Mouse (Mus musculus): ENCODE measurements around the gene Gas7. TPM values are rescaled to one million over a fixed set of nuclear protein-coding genes. Genes with fewer than 3 reads are reported as not detected.

Gene Gas7
- total and polyA plus RNA-seq, 2 experiments from 2014 or later, result 4.8 to 23.2 TPM

- Histone ChIP-seq H3K4me2 (ENCODE audit: low read depth, low read length) (no peak overlapping the region), H3K27me3 (ENCODE audit: control insufficient read depth, insufficient read depth, low read length) (no peaks in the 10 kb centered on the region), H3K27ac (ENCODE audit: low read depth) (no peak overlapping the region), H3K9ac (replicated peaks; ENCODE audit: low read depth, low read length) (no peak overlapping the region), H3K4me1 (ENCODE audit: control insufficient read depth, insufficient read depth) (no peaks in the 10 kb centered on the region), H3K36me3 (replicated peaks; ENCODE audit: control insufficient read depth, insufficient read depth, low read length) (no peaks in the 10 kb centered on the region), H3K4me3 (ENCODE audit: low read depth, low read length) (no peak overlapping the region), H3K9me3 (replicated peaks; ENCODE audit: control insufficient read depth, low read length) (no peaks in the 10 kb centered on the region)
- no peak for DNase-seq (ENCODE audit: low spot score)
- ATAC-seq (ENCODE audit: insufficient read depth, low read depth), result no peak
- WGBS, result 72% methylated on average over 12 of the region's 12 CpGs
- TF ChIP-seq EP300 (IDR thresholded peaks at IDR 0.05; ENCODE audit: low read depth) (no peak), CTCF (IDR thresholded peaks at IDR 0.05; ENCODE audit: low read depth) (no peak)
Observed at GRCm38 (mm10) chr11:67488156-67488555, 32.9 kb downstream of the Gas7 start.

GRCm38 (mm10) chr11:67489647-67490175, 34.5 kb downstream of the Gas7 start:
- ATAC-seq (ENCODE audit: insufficient read depth, low read depth), result no peak
- TF ChIP-seq CTCF (IDR thresholded peaks at IDR 0.05; ENCODE audit: low read depth) (no peak), EP300 (IDR thresholded peaks at IDR 0.05; ENCODE audit: low read depth) (no peak)

GRCm38 (mm10) chr11:67496796-67497195, 41.6 kb downstream of the Gas7 start:
- Histone ChIP-seq H3K4me1 (ENCODE audit: control insufficient read depth, insufficient read depth) (peaks cover 6% of the 10 kb centered on the region; the same call in 1 of the 2 replicates), H3K4me2 (ENCODE audit: low read depth, low read length) (no peak overlapping the region), H3K27ac (ENCODE audit: low read depth) (no peak overlapping the region), H3K27me3 (ENCODE audit: control insufficient read depth, insufficient read depth, low read length) (no peaks in the 10 kb centered on the region), H3K9ac (replicated peaks; ENCODE audit: low read depth, low read length) (no peak overlapping the region), H3K9me3 (replicated peaks; ENCODE audit: control insufficient read depth, low read length) (no peaks in the 10 kb centered on the region), H3K4me3 (ENCODE audit: low read depth, low read length) (no peak overlapping the region), H3K36me3 (replicated peaks; ENCODE audit: control insufficient read depth, insufficient read depth, low read length) (no peaks in the 10 kb centered on the region)
- 74% methylated on average over 1 of the region's 1 CpGs for WGBS
- no peak for ATAC-seq (ENCODE audit: insufficient read depth, low read depth)
- no peak for TF ChIP-seq CTCF (IDR thresholded peaks at IDR 0.05; ENCODE audit: low read depth)
- no peak for TF ChIP-seq EP300 (IDR thresholded peaks at IDR 0.05; ENCODE audit: low read depth)
- DNase-seq (ENCODE audit: low spot score), result no peak

More at GRCm38 (mm10) chr11:67489647-67490175, 34.5 kb downstream of the Gas7 start:
- H3K36me3 ChIP-seq (replicated peaks; ENCODE audit: control insufficient read depth, insufficient read depth, low read length), result no peaks in the 10 kb centered on the region
- no peak overlapping the region for H3K27ac ChIP-seq (ENCODE audit: low read depth)
- 67% methylated on average over 10 of the region's 10 CpGs for WGBS
- H3K9me3 ChIP-seq (replicated peaks; ENCODE audit: control insufficient read depth, low read length), result no peaks in the 10 kb centered on the region
- no peak overlapping the region for H3K4me3 ChIP-seq (ENCODE audit: low read depth, low read length)
- no peak for DNase-seq (ENCODE audit: low spot score)
- no peak overlapping the region for H3K9ac ChIP-seq (replicated peaks; ENCODE audit: low read depth, low read length)
- H3K4me1 ChIP-seq (ENCODE audit: control insufficient read depth, insufficient read depth), result no peaks in the 10 kb centered on the region
- no peak overlapping the region for H3K4me2 ChIP-seq (ENCODE audit: low read depth, low read length)
- H3K27me3 ChIP-seq (ENCODE audit: control insufficient read depth, insufficient read depth, low read length), result no peaks in the 10 kb centered on the region

- Histone ChIP-seq H3K9ac (replicated peaks; ENCODE audit: low read depth, low read length) (no peak overlapping the region), H3K27me3 (ENCODE audit: control insufficient read depth, insufficient read depth, low read length) (no peaks in the 10 kb centered on the region), H3K4me1 (ENCODE audit: control insufficient read depth, insufficient read depth) (peaks cover 6% of the 10 kb centered on the region; the same call in 1 of the 2 replicates), H3K27ac (ENCODE audit: low read depth) (no peak overlapping the region), H3K36me3 (replicated peaks; ENCODE audit: control insufficient read depth, insufficient read depth, low read length) (no peaks in the 10 kb centered on the region), H3K4me3 (ENCODE audit: low read depth, low read length) (no peak overlapping the region), H3K4me2 (ENCODE audit: low read depth, low read length) (no peak overlapping the region), H3K9me3 (replicated peaks; ENCODE audit: control insufficient read depth, low read length) (no peaks in the 10 kb centered on the region)
- no peak for TF ChIP-seq CTCF (IDR thresholded peaks at IDR 0.05; ENCODE audit: low read depth)
- TF ChIP-seq EP300 (IDR thresholded peaks at IDR 0.05; ENCODE audit: low read depth), result no peak
- DNase-seq (ENCODE audit: low spot score) (no peak), ATAC-seq (ENCODE audit: insufficient read depth, low read depth) (no peak)
- 85% methylated on average over 2 of the region's 2 CpGs for WGBS
Observed at GRCm38 (mm10) chr11:67500115-67500514, 44.9 kb downstream of the Gas7 start.

GRCm38 (mm10) chr11:67501468-67502244, 46.4 kb downstream of the Gas7 start:
- H3K4me1 ChIP-seq (ENCODE audit: control insufficient read depth, insufficient read depth), result peaks cover 6% of the 10 kb centered on the region; the same call in 1 of the 2 replicates
- DNase-seq (ENCODE audit: low spot score) (no peak), ATAC-seq (ENCODE audit: insufficient read depth, low read depth) (no peak)
- no peak overlapping the region for H3K4me2 ChIP-seq (ENCODE audit: low read depth, low read length)
- H3K36me3 ChIP-seq (replicated peaks; ENCODE audit: control insufficient read depth, insufficient read depth, low read length), result no peaks in the 10 kb centered on the region
- no peaks in the 10 kb centered on the region for H3K9me3 ChIP-seq (replicated peaks; ENCODE audit: control insufficient read depth, low read length)
- no peaks in the 10 kb centered on the region for H3K27me3 ChIP-seq (ENCODE audit: control insufficient read depth, insufficient read depth, low read length)
- TF ChIP-seq CTCF (IDR thresholded peaks at IDR 0.05; ENCODE audit: low read depth) (no peak), EP300 (IDR thresholded peaks at IDR 0.05; ENCODE audit: low read depth) (no peak)
- 71% methylated on average over 7 of the region's 7 CpGs for WGBS
- no peak overlapping the region for H3K9ac ChIP-seq (replicated peaks; ENCODE audit: low read depth, low read length)
- no peak overlapping the region for H3K4me3 ChIP-seq (ENCODE audit: low read depth, low read length)
- H3K27ac ChIP-seq (ENCODE audit: low read depth), result no peak overlapping the region
